Mouse (Mus musculus) C2C12 (cell line): ENCODE measurements around the gene Matn1. TPM values are rescaled to one million over a fixed set of nuclear protein-coding genes. Genes with fewer than 3 reads are reported as not detected.

Source experiments
- H3K27me3 ChIP-seq: one replicate; pipeline ENCODE4 v1.6.1; 2011; ENCODE audit not compliant: control insufficient read depth, insufficient read depth, insufficient read length
- H3K36me3 ChIP-seq: one replicate; pipeline ENCODE4 v1.6.1; 2011; ENCODE audit not compliant: control insufficient read depth, insufficient read depth
- H3K4me3 ChIP-seq: one replicate; pipeline ENCODE4 v1.5.1; 2011; ENCODE audit warnings: mild to moderate bottlenecking, control low read depth; ENCODE audit not compliant: poor library complexity, insufficient read depth, severe bottlenecking
- H3K79me2 ChIP-seq: one replicate; pipeline ENCODE4 v1.6.1; 2011; ENCODE audit not compliant: control insufficient read depth, insufficient read depth
- H3K79me3 ChIP-seq: one replicate; pipeline ENCODE4 v1.6.1; 2011; ENCODE audit warnings: low read depth, control low read depth
- H3ac ChIP-seq: one replicate; pipeline ENCODE3; 2011; ENCODE audit warnings: low read depth; ENCODE audit not compliant: control insufficient read depth, insufficient read length
- CEBPB ChIP-seq: IDR thresholded peaks from one replicate; pipeline ENCODE4 v1.6.1; 2011; ENCODE audit warnings: low read depth, mild to moderate bottlenecking, control low read depth, moderate library complexity
- CTCF ChIP-seq: IDR thresholded peaks from one replicate; pipeline ENCODE4 v1.5.1; 2011; ENCODE audit not compliant: control insufficient read depth, insufficient read depth, insufficient read length
- FOSL1 ChIP-seq: IDR thresholded peaks from one replicate; pipeline ENCODE4 v1.8.0; 2011; ENCODE audit warnings: mild to moderate bottlenecking, low read length; ENCODE audit not compliant: poor library complexity, insufficient read depth, severe bottlenecking
- MAX ChIP-seq: IDR thresholded peaks from one replicate; pipeline ENCODE4 v1.6.1; 2011; ENCODE audit warnings: mild to moderate bottlenecking, control low read depth
- MYOD1 ChIP-seq: IDR thresholded peaks from one replicate; pipeline ENCODE4 v1.6.1; 2011; ENCODE audit warnings: low read depth; ENCODE audit not compliant: control insufficient read depth, insufficient read length
- MYOG ChIP-seq: IDR thresholded peaks from one replicate; pipeline ENCODE4 v1.6.1; 2011; ENCODE audit not compliant: control insufficient read depth, insufficient read length; ENCODE audit errors: extremely low read depth
- USF1 ChIP-seq: IDR thresholded peaks from one replicate; pipeline ENCODE4 v1.6.1; 2011; ENCODE audit warnings: low read depth, mild to moderate bottlenecking, control low read depth, moderate library complexity
- polyA plus RNA-seq: library from polyadenylated mRNA; unstranded; fragments of >200 nt; fragmentation: generic; extraction: Trizol; gene quantifications from one replicate; pipeline ENCODE4 v1.2.1, GENCODE M21; 2012; ENCODE audit warnings: missing spikeins

The Matn1 gene
- polyA plus RNA-seq, 1 experiment = not detected

DNA sequence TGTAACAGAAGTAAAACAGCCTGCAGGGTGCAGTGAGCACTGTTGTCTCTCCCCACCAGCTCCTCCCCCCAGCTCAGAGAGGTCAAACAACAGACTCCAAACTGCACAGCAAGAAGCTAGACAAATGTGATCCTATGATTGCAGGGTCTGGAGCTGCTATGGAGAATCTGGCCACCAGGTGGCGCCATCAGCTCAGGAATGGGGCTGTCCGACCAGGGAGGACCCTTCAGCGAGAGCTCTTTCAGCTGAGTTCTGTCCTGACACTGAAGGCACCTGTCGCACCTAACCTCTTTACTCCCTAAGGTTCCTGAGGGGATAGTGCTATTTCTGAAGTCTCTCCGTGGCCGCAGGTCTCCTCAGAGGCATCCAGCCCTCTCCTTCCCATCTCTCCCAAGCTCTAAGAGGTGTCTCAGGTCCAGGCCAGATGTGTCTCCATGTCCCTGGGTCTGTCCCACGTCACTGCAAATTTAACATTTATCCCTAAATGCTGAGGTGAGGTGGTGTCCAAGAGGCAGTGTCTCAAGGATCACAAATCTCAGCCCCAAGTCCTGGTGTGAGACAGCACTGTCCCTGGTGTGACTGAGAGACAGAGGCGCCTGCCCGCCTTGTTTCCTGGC lies 16.0 kb downstream of the Matn1 start:
- no peaks in the 10 kb centered on the region for H3K36me3 ChIP-seq
- H3K4me3 ChIP-seq = no peak overlapping the region
- H3K79me2 ChIP-seq = no peaks in the 10 kb centered on the region
- H3K79me3 ChIP-seq = no peaks in the 10 kb centered on the region
- H3K27me3 ChIP-seq = peaks cover 46% of the 10 kb centered on the region
- H3ac ChIP-seq = no peak overlapping the region
- TF ChIP-seq MYOD1 = no peak
- TF ChIP-seq MAX = no peak
- no peak for TF ChIP-seq CEBPB
- TF ChIP-seq MYOG = no peak
- no peak for TF ChIP-seq FOSL1
- TF ChIP-seq CTCF = peak; percentile 92
- no peak for TF ChIP-seq USF1

DNA sequence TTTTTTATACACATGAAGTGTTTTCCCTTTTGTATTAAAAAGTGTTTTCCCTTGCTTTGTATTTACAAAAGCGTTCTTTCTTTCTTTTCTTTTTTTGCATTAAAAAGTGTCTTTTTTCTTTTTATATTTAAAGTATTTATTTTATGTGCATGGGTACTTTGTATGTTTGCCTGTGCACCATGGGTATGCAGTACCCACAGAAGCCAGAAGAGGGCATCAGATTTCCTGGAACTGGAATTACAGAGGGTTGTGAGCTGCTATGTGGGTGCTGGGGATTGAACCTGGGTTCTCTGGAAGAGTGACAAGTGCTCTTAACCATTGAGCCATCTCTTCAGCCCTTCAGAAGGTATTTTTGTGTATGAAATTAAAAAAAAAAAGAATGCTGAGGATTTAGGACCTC lies 27.1 kb downstream of the Matn1 start:
- no peak overlapping the region for H3K4me3 ChIP-seq
- TF ChIP-seq CEBPB (no peak), MAX (no peak), USF1 (no peak), MYOG (no peak), CTCF (no peak)
- no peaks in the 10 kb centered on the region for H3K36me3 ChIP-seq
- no peak overlapping the region for H3ac ChIP-seq
- H3K79me2 ChIP-seq = no peaks in the 10 kb centered on the region
- H3K27me3 ChIP-seq = peaks cover 34% of the 10 kb centered on the region
- H3K79me3 ChIP-seq = no peaks in the 10 kb centered on the region

DNA sequence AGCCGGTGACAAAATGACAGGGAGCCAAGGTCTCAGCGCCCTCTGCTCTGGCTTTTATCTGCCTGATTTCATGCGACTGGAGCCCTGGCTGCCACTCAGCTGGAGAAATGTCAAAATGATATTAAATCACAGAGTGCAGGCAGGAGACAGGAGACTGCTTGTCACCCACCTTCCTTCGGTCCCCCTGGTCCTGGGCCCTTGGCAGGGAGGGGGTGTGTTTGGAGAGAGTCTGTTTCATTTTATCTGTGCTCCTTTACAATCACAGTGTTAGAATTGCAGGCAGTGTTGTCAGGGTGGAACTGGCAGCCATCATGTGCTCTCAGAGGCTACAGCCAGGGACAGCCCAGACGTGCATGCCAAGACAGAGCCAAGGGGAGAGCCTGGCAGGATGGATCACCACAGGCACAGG lies 28.2 kb downstream of the Matn1 start:
- Histone ChIP-seq H3K27me3 (peaks cover 41% of the 10 kb centered on the region), H3K79me3 (no peaks in the 10 kb centered on the region), H3K4me3 (no peak overlapping the region), H3K79me2 (no peaks in the 10 kb centered on the region), H3ac (no peak overlapping the region), H3K36me3 (no peaks in the 10 kb centered on the region)
- no peak for TF ChIP-seq FOSL1
- TF ChIP-seq CTCF = no peak
- TF ChIP-seq USF1 = no peak

DNA sequence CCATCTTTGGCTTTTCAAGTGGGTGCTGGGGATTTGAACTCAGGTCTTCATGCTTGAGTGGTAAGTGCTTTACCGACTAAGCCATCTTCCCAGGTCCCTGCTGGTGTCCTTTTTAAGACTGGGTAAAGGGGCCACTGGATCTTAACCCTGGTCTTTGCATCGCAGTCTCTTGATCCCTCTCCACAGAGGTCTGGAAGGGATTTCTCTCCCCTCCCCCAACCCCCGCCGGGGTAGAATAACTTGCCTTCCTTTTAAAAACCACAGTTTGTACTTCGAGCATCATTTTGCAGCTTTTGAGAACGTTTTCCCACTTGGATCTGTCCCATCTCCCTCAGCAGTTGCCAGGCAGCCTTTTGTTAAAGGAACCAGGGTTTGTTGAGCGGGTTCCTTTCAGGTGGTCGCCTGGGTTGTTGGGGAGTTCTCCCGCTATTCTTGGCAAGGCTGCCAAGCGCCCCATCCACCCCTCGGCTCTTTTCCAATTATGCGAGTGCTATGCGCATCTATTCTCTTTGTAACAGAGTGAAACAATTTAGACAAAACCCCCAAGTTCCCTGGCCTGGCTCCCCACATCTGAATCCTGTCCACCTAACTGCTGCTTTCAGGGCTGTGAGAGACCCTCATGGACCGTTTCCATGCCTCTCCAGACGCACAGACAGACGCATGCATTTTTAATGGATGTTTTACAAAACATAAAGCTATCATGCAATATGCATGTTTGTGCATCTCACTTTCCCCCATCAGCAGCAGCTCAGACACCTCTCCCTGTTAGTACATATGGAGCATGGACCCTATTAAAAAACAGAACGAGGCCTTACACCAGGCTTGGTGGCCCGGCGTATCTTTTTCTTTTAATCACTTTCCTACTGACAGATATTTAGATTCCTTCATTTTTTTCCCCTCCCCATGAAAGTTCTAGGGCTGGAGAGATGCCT lies 29.4 kb downstream of the Matn1 start:
- Histone ChIP-seq H3K27me3 (peaks cover 51% of the 10 kb centered on the region), H3ac (no peak overlapping the region), H3K79me3 (no peaks in the 10 kb centered on the region), H3K36me3 (no peaks in the 10 kb centered on the region), H3K4me3 (no peak overlapping the region), H3K79me2 (no peaks in the 10 kb centered on the region)
- TF ChIP-seq USF1 (no peak), FOSL1 (no peak), MYOD1 (no peak), MYOG (no peak), MAX (no peak), CTCF (no peak), CEBPB (no peak)

DNA sequence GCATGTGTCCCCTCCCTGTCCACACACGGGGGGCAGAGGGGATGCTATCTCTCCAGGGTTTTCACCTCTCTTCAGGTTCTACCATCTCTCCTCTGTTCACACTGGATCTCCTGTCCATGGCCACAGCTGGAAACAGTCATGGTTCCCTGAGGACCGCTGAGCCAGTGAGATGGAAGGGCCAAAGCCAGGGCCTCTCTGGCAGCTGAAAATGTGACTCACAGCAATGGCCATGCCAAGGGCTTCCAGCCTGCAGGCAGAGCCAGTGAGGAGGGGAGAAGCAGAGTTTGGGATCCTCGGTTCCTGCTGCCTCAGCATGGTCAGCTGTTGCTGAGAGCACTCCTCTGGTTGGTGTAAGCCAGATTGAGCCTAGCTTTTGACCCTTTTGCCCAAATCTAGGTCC lies 34.8 kb downstream of the Matn1 start:
- H3K79me2 ChIP-seq = no peaks in the 10 kb centered on the region
- TF ChIP-seq MYOD1 = no peak
- no peak for TF ChIP-seq FOSL1
- H3K36me3 ChIP-seq = no peaks in the 10 kb centered on the region
- H3ac ChIP-seq = no peak overlapping the region
- peaks cover 36% of the 10 kb centered on the region for H3K27me3 ChIP-seq
- H3K4me3 ChIP-seq = no peak overlapping the region
- no peaks in the 10 kb centered on the region for H3K79me3 ChIP-seq

DNA sequence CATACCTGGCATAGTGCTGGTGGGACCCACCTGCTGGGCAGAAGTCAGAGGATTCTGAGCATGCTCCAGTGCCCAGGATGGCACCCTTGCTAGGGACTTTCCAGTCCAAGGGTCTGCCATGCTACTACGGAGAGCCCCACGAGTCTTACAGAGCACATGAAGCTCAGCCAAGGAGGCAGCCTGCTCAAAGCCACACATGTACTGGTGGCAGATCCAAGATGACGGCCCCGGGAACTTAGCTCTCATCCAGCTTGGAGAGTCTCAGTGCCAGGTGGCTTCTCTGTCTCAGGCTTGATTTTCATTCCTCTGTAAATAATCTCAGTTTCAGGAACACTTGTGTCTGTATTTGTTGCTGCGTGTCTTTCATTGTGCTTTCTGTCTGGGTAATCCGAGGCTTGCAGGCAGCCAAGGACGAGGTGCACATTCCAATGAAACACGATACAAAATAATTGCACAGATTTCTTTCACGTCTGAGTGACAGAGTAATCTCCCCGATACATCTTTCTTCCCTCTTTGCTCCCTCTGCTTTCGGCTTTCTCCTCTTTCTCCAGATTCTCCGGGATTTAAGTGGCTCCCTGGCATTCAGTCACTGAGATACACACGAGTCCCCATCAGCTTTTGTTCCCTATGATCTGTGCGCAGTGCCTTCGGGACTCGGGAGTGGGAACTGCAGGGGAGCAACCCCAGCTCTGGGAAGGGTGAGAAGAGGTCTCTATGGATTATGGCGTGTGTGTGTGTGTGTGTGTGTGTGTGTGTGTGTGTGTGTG lies 40.4 kb downstream of the Matn1 start:
- no peak for TF ChIP-seq CTCF
- TF ChIP-seq CEBPB = no peak
- TF ChIP-seq FOSL1 = no peak
- TF ChIP-seq MAX = no peak
- TF ChIP-seq USF1 = no peak
- no peak for TF ChIP-seq MYOD1
- TF ChIP-seq MYOG = no peak
- H3K79me3 ChIP-seq = no peaks in the 10 kb centered on the region
- no peak overlapping the region for H3ac ChIP-seq
- H3K79me2 ChIP-seq = no peaks in the 10 kb centered on the region
- H3K36me3 ChIP-seq = no peaks in the 10 kb centered on the region
- no peak overlapping the region for H3K4me3 ChIP-seq
- H3K27me3 ChIP-seq = peaks cover 8% of the 10 kb centered on the region
